Mouse (Mus musculus) hindbrain, embryonic 12.5 days (tissue): ENCODE data around the gene Reln. TPM values are rescaled to one million over a fixed set of nuclear protein-coding genes. Genes with fewer than 3 reads are reported as not detected.
A peak's percentile ranks its signal among the peaks of the same experiment; 100 is the strongest.

Experiments
- ATAC-seq: fragments of 200-750 bp; cut with Nextera tagmentation; 2 replicates; pipeline ENCODE4 v1.8.0; 2017; ENCODE audit warnings: moderate TSS enrichment; ENCODE audit not compliant: low FRiP score
- H3K27ac ChIP-seq: fragments of 300-500 bp; sonication (generic); 2 replicates; pipeline ENCODE4 v1.5.1; 2016; ENCODE audit warnings: mild to moderate bottlenecking
- H3K27me3 ChIP-seq: fragments of 300-500 bp; sonication (generic); 2 replicates; pipeline ENCODE4 v1.6.1; 2016; ENCODE audit warnings: mild to moderate bottlenecking
- H3K36me3 ChIP-seq: fragments of 300-500 bp; sonication (generic); 2 replicates; pipeline ENCODE4 v1.6.1; 2016; ENCODE audit warnings: mild to moderate bottlenecking
- H3K4me1 ChIP-seq: fragments of 300-500 bp; sonication (generic); 2 replicates; pipeline ENCODE4 v1.6.1; 2016
- H3K4me2 ChIP-seq: fragments of 300-500 bp; sonication (generic); replicated peaks from 2 replicates; pipeline ENCODE4 v1.6.1; 2016; ENCODE audit warnings: mild to moderate bottlenecking
- H3K4me3 ChIP-seq: fragments of 300-500 bp; sonication (generic); 2 replicates; pipeline ENCODE4 v1.5.1; 2016; ENCODE audit warnings: mild to moderate bottlenecking
- H3K9ac ChIP-seq: fragments of 300-500 bp; sonication (generic); 2 replicates; pipeline ENCODE4 v1.6.1; 2016; ENCODE audit warnings: mild to moderate bottlenecking, moderate library complexity
- H3K9me3 ChIP-seq: fragments of 300-500 bp; sonication (generic); replicated peaks from 2 replicates; pipeline ENCODE4 v1.6.1; 2016; ENCODE audit warnings: mild to moderate bottlenecking
- WGBS: fragments of 180-500 bp; shearing (Covaris S2); methylation state at CpG from one replicate; pipeline ENCODE4 v1.1.7; 2016; 5-methylcytosine and 5-hydroxymethylcytosine counted together
- polyA plus RNA-seq: library from polyadenylated mRNA; unstranded; fragments of >200 nt; fragmentation: Nextera tagmentation; extraction: Ambion mirVana; gene quantifications from 2 replicates; pipeline ENCODE4 v1.2.1, GENCODE M21; 2016

Reln gene
- polyA plus RNA-seq, 1 experiment from 2014 or later, result 12.9 TPM

GRCm38 (mm10) chr5:22072591-22072990 is 271.9 kb downstream of the Reln start:
- no peak overlapping the region for H3K27ac ChIP-seq
- no peaks in the 10 kb centered on the region for H3K9me3 ChIP-seq
- H3K27me3 ChIP-seq, result peaks cover 6% of the 10 kb centered on the region
- H3K9ac ChIP-seq, result no peak overlapping the region
- H3K4me3 ChIP-seq, result no peak overlapping the region
- no peak overlapping the region for H3K4me2 ChIP-seq
- no peak for ATAC-seq
- H3K4me1 ChIP-seq, result no peaks in the 10 kb centered on the region
- 80% methylated on average over 6 of the region's 6 CpGs for WGBS
- H3K36me3 ChIP-seq, result no peaks in the 10 kb centered on the region

- Histone ChIP-seq H3K36me3 (no peaks in the 10 kb centered on the region), H3K4me2 (no peak overlapping the region), H3K4me3 (no peak overlapping the region), H3K27me3 (no peaks in the 10 kb centered on the region), H3K4me1 (no peaks in the 10 kb centered on the region), H3K27ac (no peak overlapping the region), H3K9ac (no peak overlapping the region), H3K9me3 (no peaks in the 10 kb centered on the region)
- WGBS, result 90% methylated on average over 6 of the region's 6 CpGs
- ATAC-seq, result no peak
These were observed 285.3 kb downstream of the Reln start for GRCm38 (mm10) chr5:22059251-22059650.

- H3K4me1 ChIP-seq, result no peaks in the 10 kb centered on the region
- H3K4me2 ChIP-seq, result no peak overlapping the region
- no peak overlapping the region for H3K9ac ChIP-seq
- no peak for ATAC-seq
- no peaks in the 10 kb centered on the region for H3K27me3 ChIP-seq
- H3K27ac ChIP-seq, result no peak overlapping the region
- WGBS, result 94% methylated on average over 6 of the region's 6 CpGs
- H3K9me3 ChIP-seq, result no peaks in the 10 kb centered on the region
- H3K36me3 ChIP-seq, result no peaks in the 10 kb centered on the region
- H3K4me3 ChIP-seq, result no peak overlapping the region
These were observed 302.7 kb downstream of the Reln start for GRCm38 (mm10) chr5:22041825-22042224.

DNA sequence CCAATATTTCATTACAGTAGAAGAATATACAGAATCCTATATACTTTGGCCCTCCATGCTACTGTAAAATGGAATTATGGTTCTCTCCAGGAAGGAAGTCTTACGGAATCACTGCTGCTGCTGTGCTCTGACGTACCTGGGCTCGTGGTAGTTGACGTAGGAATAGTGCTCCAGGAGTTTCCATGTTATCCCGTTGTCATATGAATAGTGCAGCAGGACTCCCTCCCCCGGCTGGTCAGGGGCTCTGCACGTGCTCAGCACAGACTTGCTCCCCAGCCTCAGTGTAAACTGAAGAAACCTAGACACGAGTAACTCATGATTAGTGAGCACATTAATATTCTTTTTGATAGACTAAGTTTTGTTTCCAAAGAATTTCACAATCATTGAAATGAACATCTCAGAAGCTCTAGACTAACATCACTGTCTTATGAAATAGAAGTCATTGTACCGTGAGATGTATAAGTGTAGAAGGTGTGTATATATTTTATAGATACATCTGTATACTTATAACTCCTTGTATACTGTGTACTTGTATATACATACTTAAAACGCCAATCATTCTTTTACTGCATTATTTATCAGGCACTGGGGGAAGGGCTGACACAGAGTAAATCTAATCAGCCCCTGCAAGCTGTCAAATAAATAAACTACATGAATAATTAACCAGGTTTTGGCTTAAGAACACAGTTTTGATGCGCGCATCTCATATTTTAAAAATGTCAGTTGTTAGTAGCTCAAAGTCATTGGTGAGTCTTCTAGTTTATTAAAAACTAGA is 304.9 kb downstream of the Reln start:
- Histone ChIP-seq H3K4me1 (peaks cover 5% of the 10 kb centered on the region; the same call in 1 of the 2 replicates), H3K27me3 (no peaks in the 10 kb centered on the region), H3K27ac (no peak overlapping the region), H3K36me3 (no peaks in the 10 kb centered on the region), H3K9ac (no peak overlapping the region), H3K9me3 (no peaks in the 10 kb centered on the region), H3K4me3 (no peak overlapping the region), H3K4me2 (no peak overlapping the region)
- ATAC-seq, result no peak
- WGBS, result 78% methylated on average over 12 of the region's 12 CpGs

- WGBS, result 49% methylated on average over 8 of the region's 8 CpGs
- peaks cover 19% of the 10 kb centered on the region for H3K4me1 ChIP-seq
- no peak overlapping the region for H3K27ac ChIP-seq
- H3K36me3 ChIP-seq, result no peaks in the 10 kb centered on the region
- no peak overlapping the region for H3K9ac ChIP-seq
- no peaks in the 10 kb centered on the region for H3K9me3 ChIP-seq
- no peaks in the 10 kb centered on the region for H3K27me3 ChIP-seq
- no peak overlapping the region for H3K4me2 ChIP-seq
- peak; percentile 21; the same call in 1 of the 2 replicates for ATAC-seq
- H3K4me3 ChIP-seq, result no peak overlapping the region
These were observed 309.3 kb downstream of the Reln start for GRCm38 (mm10) chr5:22035201-22035600.

DNA sequence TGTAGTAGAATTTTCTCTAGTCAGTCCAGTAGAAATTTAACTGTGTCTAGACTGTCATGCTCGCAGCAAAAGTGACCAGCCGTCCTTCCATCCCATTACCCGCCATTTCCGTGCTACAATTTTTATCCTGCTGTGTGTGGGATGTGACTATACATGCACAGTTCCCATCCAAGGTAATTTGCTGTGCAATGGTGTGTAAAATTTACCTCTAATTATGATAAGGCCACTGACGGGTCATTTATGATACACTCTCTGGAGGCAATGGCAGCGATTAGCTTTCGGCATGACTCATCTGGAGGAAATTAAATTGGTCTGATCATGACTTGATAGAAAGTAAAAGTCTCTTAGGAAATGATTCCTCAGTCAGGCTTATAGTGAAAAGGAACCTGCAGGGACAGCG is 311.5 kb downstream of the Reln start:
- H3K4me3 ChIP-seq, result no peak overlapping the region
- WGBS, result 61% methylated on average over 8 of the region's 8 CpGs
- H3K4me1 ChIP-seq, result peaks cover 19% of the 10 kb centered on the region
- H3K36me3 ChIP-seq, result no peaks in the 10 kb centered on the region
- no peaks in the 10 kb centered on the region for H3K9me3 ChIP-seq
- no peak overlapping the region for H3K9ac ChIP-seq
- peak; percentile 55 for ATAC-seq
- no peak overlapping the region for H3K27ac ChIP-seq
- no peaks in the 10 kb centered on the region for H3K27me3 ChIP-seq
- H3K4me2 ChIP-seq, result no peak overlapping the region

DNA sequence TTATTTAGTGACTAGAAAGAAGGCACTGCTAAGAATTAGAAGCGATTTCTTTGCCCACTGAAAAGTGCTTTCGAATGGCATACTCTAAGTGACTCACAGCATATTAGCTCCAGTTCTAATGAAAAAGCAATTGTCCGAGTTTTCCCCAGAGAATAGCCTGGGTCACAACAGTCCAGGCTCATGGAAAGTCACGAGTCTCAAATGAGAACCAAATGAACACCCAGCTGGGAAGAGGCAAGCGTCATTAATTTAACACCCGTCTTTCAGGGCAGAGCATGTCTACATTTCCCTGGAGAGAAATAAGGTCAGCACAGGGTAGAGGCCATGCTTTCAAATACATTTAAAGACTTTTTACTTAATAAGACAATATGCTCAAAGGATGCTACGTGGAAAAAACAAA is 312.8 kb downstream of the Reln start:
- Histone ChIP-seq H3K27me3 (no peaks in the 10 kb centered on the region), H3K4me3 (no peak overlapping the region), H3K9ac (no peak overlapping the region), H3K9me3 (no peaks in the 10 kb centered on the region), H3K36me3 (no peaks in the 10 kb centered on the region), H3K4me1 (peaks cover 19% of the 10 kb centered on the region), H3K27ac (no peak overlapping the region), H3K4me2 (no peak overlapping the region)
- WGBS, result 18% methylated on average over 7 of the region's 7 CpGs
- peak; percentile 83 for ATAC-seq

- Histone ChIP-seq H3K9ac (no peak overlapping the region), H3K36me3 (no peaks in the 10 kb centered on the region), H3K4me2 (no peak overlapping the region), H3K9me3 (no peaks in the 10 kb centered on the region), H3K27me3 (peaks cover 2% of the 10 kb centered on the region; the same call in 1 of the 2 replicates), H3K4me3 (no peak overlapping the region), H3K4me1 (peaks cover 14% of the 10 kb centered on the region), H3K27ac (no peak overlapping the region)
- no peak for ATAC-seq
- 85% methylated on average over 11 of the region's 11 CpGs for WGBS
These were observed 316.1 kb downstream of the Reln start for GRCm38 (mm10) chr5:22028379-22028778.

- WGBS, result 91% methylated on average over 6 of the region's 6 CpGs
- Histone ChIP-seq H3K9ac (no peak overlapping the region), H3K27me3 (peaks cover 2% of the 10 kb centered on the region; the same call in 1 of the 2 replicates), H3K4me1 (peaks cover 14% of the 10 kb centered on the region), H3K4me2 (no peak overlapping the region), H3K4me3 (no peak overlapping the region), H3K9me3 (no peaks in the 10 kb centered on the region), H3K36me3 (no peaks in the 10 kb centered on the region), H3K27ac (no peak overlapping the region)
- no peak for ATAC-seq
These were observed 317.1 kb downstream of the Reln start for GRCm38 (mm10) chr5:22027240-22027875.

GRCm38 (mm10) chr5:22025746-22026145 is 318.8 kb downstream of the Reln start:
- no peaks in the 10 kb centered on the region for H3K36me3 ChIP-seq
- H3K4me2 ChIP-seq, result no peak overlapping the region
- H3K4me3 ChIP-seq, result no peak overlapping the region
- 93% methylated on average over 4 of the region's 4 CpGs for WGBS
- peaks cover 2% of the 10 kb centered on the region; the same call in 1 of the 2 replicates for H3K27me3 ChIP-seq
- H3K4me1 ChIP-seq, result peaks cover 1% of the 10 kb centered on the region
- H3K9ac ChIP-seq, result no peak overlapping the region
- ATAC-seq, result no peak
- H3K9me3 ChIP-seq, result no peaks in the 10 kb centered on the region
- no peak overlapping the region for H3K27ac ChIP-seq

DNA sequence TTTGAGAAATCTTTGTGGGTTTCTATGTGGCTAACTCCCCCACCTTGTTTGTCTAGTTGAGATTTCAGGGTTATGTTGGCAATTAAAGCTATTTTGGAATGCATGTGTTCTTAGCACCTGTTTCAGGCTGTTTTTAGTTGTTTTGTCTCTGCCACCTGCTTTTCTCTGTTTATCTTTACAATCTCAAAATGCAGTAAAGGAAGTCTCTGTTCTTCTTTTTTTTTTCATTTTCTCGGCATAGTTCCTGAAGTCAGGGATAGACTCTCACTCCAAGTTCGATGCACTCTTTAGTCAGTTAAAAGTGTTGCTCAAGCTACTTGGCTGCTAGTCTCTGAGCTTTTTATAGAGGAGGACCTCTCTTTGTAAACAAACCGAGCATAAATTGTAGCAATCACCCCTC is 320.4 kb downstream of the Reln start:
- Histone ChIP-seq H3K9me3 (no peaks in the 10 kb centered on the region), H3K9ac (no peak overlapping the region), H3K36me3 (no peaks in the 10 kb centered on the region), H3K4me2 (no peak overlapping the region), H3K27me3 (peaks cover 2% of the 10 kb centered on the region; the same call in 1 of the 2 replicates), H3K27ac (no peak overlapping the region), H3K4me1 (no peaks in the 10 kb centered on the region), H3K4me3 (no peak overlapping the region)
- ATAC-seq, result no peak
- WGBS, result 85% methylated on average over 3 of the region's 3 CpGs

GRCm38 (mm10) chr5:22017896-22018295 is 326.6 kb downstream of the Reln start:
- Histone ChIP-seq H3K27me3 (no peaks in the 10 kb centered on the region), H3K27ac (no peak overlapping the region), H3K4me2 (no peak overlapping the region), H3K4me3 (no peak overlapping the region), H3K4me1 (no peaks in the 10 kb centered on the region), H3K36me3 (no peaks in the 10 kb centered on the region), H3K9ac (no peak overlapping the region), H3K9me3 (no peaks in the 10 kb centered on the region)
- no peak for ATAC-seq
- 92% methylated on average over 3 of the region's 3 CpGs for WGBS

GRCm38 (mm10) chr5:22014459-22014858 is 330.0 kb downstream of the Reln start:
- Histone ChIP-seq H3K9ac (no peak overlapping the region), H3K27me3 (no peaks in the 10 kb centered on the region), H3K4me1 (no peaks in the 10 kb centered on the region), H3K4me3 (no peak overlapping the region), H3K36me3 (no peaks in the 10 kb centered on the region), H3K4me2 (no peak overlapping the region), H3K9me3 (no peaks in the 10 kb centered on the region), H3K27ac (no peak overlapping the region)
- WGBS, result 82% methylated on average over 3 of the region's 3 CpGs
- no peak for ATAC-seq
